Mouse (Mus musculus): ENCODE results near the gene Armc9. TPM values are rescaled to one million over a fixed set of nuclear protein-coding genes. Genes with fewer than 3 reads are reported as not detected.

Gene Armc9
- total RNA-seq (2021): 10 to 100 TPM; 32.7 to 36.7 TPM

DNA sequence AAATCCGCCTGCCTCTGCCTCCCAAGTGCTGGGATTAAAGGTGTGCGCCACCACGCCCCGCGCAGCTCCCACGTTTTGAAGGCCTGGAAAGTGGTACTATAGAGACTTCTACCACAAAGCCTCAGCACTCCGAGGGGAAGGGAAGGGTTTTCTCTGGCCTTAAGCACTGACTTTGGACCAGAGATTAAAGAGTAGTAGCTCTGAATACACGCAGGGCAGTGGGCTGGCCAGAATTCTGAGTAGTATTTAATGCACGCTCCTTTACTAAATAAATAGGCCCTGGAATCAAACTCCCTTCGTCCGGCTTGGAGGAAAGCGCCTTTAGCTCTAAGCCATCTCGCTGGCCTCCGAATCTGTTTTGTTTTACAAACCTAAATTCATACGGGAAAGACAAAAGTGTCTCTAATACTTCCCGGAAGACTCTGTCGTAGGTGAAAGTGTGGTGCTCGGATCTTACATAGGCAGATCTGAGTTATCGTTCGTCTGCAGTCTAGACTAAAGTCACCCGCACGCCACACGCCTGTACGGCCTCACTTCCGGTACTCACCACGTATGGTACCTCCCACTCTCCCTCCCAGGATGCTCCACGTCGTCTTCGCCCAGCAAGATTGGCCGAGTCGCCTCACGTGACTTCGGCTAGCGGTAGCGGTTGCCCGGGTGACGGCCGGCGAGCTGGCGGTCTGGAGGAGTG, at the start of gene Armc9:
Armc9 (plus strand) TSS at position 648 of the 691 bp plus-strand sequence.
- intact Hi-C loops (cut with DNase I): no loop called here
- peak; percentile 94 for DNase-seq

DNA sequence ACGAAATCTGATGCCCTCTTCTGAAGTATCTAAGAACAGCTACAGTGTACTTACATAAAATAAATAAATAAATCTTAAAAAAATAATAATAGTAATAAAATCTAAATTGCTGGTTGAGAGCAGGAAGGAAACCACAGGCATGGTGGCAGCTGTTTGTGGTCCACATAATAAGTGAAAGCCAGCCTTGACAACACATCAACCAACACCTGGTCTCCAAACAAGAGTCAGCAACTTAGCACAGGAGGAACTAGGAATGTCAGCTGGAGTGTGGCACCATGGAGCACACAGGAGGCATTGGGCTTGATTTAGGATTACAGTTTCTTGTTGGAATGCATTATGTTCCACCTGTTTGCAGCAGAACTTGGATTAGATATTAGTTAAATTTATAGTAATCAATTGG, 49.5 kb upstream of the Armc9 start:
- DNase-seq: no peak
- intact Hi-C loops (cut with DNase I): no loop called here

DNA sequence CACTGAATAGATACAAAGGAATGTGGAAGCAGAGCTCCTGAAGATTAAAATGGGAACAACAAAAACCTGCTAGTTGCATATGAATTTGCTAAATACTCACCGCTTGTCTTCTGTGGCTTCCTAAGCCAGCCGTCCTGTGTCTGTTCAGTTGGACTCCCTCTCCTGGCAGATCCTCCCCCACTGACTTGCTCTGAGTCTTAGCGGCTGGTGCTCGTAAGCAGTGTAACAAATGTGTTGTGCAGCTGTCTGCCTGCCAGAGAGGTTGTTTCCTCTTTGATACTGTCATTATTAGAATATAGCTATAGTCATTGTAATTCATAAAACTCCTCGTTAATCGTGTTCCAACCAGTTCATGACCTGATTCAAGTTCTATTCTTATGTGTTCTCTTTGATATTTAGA, 42.8 kb upstream of the Armc9 start, which contains the start of gene Htr2b:
Htr2b (minus strand) TSS at position 192 of the 400 bp plus-strand sequence.
- intact Hi-C loops (cut with DNase I): no loop called here
- DNase-seq: peak; percentile 6

DNA sequence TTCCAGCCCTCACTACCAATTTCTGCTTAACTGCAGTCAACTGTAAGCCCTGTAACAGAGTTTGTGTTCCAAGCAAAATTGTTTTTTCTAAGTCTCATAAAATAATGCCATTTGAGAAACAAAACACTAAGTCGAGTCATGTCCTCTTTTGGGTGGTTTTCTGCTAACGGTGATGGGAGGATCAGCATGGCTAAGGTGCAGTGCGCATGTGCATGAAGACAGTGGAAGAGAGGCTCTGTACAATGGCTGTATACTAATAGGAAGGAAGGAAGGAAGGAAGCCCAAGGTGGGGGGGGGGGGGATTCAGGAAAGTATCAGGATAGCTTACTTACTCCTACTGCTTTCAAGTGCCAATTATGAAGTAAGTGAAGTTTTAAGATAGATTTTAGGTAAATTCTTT, 40.4 kb upstream of the Armc9 start:
- intact Hi-C loops (cut with DNase I): no loop called here
- DNase-seq: no peak

DNA sequence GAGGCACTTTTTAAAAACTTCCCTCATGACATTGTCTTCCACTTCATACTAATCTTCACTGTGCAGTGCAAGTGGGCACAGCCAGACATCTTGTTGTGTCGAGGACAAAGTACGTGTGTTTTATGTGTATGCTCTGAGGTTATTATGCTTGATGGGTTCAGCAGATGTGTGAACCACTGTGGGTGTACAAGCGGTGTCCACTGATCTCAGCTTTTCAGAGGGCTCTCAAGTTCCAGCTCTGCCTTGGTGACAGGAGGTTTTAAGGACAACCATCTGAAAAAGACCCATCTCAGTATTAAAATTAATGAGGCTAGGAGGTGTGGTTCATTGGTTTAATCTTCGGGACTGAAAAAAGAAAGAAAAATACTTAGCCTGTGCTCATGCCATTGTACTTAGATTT, 35.0 kb upstream of the Armc9 start:
- DNase-seq: no peak
- intact Hi-C loops (cut with DNase I): no loop called here

DNA sequence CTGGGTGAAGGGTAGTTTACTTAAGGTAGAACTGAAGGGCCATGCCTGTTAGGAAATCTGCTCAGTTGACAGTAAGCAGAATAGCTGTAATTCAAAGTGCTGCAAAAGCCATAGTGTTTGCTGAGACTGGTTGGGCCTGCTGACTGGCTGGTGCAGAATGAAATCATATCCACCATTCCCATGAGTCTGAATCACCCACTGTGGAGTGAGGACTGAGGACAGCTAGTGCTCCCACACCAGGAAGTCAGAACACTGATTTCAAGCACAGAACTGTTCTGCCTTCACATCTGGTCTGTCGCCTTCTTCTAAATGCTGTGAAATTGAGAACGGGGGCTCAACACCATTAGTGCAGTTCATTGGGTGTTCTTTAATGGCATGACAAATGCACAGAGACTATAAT, 28.5 kb upstream of the Armc9 start:
- no peak for DNase-seq
- intact Hi-C loops (cut with DNase I): no loop called here

DNA sequence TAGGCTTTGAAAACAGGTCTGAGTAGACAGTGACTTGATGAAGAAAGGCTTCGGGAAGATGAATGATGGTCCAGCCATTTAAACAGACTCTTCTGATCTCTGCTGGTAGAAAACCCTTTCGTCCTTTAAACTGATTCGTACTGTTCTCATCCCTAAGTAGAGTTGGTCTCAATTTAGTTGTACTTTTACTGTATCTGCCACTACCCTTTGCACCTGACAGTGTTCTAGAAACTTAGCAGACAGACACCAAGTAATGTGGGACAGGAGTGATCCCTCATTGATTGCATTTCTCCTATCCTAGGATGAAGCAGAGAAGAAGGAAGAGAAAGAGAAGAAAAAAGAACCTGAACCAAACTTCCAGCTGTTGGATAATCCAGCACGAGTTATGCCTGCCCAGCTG, 21.2 kb upstream of the Armc9 start, which contains the start of gene Gm21972:
Gm21972 (plus strand) TSS at position 301 of the 400 bp plus-strand sequence.
- intact Hi-C loops (cut with DNase I): loop anchor here (10.0 kb wide), 1 partner anchor 49 kb away; no protein-coding TSS in a partner anchor
- DNase-seq: no peak

DNA sequence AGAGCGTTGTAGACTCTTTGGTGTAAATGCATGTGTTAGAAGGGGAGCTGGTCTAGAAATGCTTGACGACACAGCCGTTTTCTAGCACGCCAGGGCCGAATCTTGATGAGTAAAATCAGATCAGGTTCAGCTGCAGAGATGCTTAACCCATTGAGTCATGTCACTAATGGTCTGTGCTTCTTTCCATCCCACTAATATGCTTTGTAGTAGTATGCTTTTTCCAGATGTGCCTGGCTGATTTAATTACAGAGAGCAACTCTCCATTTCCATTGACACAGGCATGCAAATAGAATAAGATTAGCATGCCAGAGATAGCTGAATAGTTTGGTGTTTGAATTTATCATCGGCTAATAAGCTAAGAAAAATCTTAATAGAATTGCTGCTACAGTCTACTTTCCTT, 19.3 kb upstream of the Armc9 start:
- intact Hi-C loops (cut with DNase I): loop anchor here (10.0 kb wide), 1 partner anchor 51 kb away; no protein-coding TSS in a partner anchor
- no peak for DNase-seq

DNA sequence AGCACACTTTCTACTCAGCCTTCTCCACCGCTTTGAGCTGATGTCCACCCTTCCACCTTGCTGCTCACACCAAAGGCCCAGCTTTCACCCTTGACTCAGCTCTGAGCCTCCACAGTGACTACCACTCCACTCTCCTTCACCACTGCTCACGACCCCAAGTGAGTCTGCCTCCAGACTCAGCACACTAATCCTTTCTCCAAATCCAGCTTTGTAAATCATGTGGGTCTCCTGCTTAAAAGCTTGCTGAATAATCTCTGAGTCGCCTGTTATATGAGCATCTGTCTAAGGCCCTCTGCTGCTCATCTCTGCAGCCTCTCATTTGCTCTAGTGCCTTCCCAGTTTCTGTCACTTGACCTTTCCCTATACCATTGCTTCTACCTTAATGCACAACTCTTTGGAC, 13.5 kb upstream of the Armc9 start:
- intact Hi-C loops (cut with DNase I): no loop called here
- no peak for DNase-seq

DNA sequence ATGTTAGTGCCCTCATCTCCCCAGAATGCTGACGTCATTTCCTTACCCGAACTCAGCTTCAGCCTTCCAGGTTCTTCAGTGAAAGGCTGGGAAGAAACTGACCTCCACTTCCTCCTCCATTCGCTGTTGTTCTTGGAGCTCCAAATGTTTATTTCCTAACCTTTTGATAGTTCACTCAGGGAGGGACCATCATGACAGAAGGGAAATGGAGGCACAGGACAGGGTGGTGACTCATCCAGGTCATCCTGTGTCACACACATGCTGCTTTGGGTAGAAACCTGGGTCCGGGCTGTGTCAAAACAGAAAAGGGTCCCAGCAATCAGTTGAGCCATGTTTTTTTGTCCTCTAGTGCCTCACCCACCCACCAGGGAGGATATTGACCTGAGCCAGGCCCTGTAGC, 11.4 kb upstream of the Armc9 start:
- intact Hi-C loops (cut with DNase I): no loop called here
- no peak for DNase-seq

DNA sequence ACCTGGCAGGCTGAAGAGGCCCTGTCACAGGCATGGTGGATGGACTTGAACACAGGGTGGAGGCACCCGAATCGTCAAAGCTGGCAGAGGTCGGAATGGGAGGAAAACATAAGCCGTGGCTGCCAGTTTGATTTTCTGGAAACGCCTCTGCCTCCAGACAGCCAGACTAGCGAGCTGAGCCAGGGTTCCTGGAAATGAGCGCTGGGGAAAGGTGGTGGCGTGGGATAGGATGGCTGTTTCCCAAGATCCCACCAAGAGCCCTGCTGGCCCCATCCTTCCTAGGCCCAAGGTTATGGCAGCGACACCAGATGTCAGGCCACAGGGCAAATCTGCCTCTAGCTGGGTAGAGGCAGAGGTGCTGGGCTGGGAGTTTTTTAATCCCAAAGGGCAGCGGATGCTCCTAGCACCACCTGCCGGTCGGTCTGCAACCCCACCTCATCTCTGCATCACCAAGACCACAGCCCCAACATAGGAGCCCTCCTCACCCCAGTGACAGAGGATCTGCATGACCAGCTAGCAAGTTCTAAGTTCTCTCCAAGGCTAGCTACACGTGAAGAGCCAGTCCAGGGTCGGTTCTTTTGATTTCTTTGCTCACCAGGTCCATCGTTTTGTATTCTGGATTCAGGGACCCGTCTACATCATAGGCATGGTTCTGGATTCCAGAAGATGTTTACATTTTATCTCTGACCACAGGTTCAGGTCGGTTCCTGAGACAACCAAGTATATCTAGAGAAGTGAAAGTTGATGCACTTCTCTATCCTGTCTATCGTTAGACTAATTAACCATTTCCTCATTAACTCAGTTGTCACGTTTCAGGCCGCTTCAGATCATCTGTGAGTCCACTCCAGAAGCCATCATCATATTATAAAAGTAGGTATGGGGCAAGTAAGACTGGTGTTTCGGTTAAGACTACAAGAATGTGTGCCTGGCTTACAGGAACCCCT, 10.3 kb upstream of the Armc9 start:
- no peak for DNase-seq

DNA sequence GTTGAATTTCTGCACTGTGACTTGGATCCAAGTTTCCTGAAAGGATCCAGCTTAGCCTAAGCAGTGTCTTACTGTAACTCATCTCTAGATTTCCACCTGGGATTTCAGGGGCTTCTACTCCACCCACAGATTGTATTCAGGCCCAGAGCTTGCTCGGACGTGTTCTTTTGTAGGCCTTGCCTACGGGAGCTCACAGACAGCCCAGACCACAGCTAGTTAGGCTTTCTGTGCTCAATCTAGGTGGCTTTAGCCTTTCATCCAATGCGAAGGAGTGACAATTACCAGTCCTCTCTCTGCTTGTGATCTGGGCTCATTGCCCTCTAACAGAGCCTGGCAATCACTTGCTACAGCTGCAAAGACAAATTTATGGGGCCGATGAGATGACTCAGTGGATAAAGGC, 8.3 kb upstream of the Armc9 start:
- intact Hi-C loops (cut with DNase I): no loop called here
- DNase-seq: no peak

More for the DNA sequence above, 10.3 kb upstream of the Armc9 start:
- intact Hi-C loops (cut with DNase I): no loop called here

DNA sequence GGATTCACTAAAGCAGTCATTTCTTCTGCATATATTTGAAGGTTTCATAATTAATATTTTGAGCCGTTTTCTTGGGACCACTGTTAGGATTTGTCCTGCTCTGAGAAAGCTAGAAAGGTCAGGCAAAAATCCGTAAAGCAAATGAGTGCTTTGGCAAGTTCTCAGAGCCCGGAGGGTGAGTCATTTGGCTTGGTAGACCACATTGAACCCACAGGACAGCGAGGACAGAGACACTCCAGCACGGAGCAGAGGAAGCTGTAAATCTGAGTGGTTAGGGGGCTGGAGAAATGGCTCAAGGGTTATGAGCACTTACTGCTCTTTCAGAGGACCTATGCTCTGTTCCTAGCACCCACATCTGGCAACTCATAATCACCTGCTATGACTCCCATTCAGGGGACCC, 7.0 kb upstream of the Armc9 start:
- intact Hi-C loops (cut with DNase I): no loop called here
- DNase-seq: no peak

DNA sequence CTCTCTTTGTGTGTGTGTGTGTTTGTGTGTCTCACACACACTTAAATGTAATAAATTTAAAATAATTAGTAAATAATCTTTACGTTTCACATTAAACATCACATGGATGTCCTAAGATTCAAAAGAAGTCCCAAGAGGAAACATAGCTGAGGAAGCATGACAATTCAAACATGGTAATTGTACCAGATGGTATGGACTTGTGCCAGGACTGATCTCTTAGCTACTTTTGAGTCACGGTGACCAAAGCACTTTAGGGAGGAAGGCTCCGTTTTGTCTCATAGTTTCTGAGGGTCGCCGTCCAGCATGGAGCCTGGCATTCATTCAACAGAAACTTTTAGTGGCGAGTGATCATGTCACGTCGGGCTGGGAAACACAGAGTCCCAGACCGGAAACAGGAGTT, 6.4 kb upstream of the Armc9 start:
- intact Hi-C loops (cut with DNase I): no loop called here
- DNase-seq: no peak

DNA sequence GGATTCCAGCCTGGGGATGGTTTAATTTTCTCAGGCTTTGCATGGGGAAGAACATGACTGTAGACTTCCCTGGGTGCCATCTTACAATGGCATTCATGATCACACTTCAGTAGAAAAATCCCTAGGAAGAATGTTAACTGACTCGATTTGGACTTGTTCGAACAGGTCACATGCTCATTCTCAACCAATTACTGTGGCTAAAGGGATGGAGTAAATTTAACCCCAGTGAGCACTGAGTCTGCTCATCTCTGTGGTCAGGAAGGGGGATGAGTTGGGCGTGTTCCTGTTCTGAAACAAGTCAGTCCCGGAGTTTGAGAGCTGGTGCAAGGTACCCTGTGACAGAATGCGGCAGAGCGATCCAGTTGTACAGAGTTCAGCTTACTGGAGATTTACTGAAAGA, 3.7 kb upstream of the Armc9 start:
- no peak for DNase-seq
- intact Hi-C loops (cut with DNase I): no loop called here

DNA sequence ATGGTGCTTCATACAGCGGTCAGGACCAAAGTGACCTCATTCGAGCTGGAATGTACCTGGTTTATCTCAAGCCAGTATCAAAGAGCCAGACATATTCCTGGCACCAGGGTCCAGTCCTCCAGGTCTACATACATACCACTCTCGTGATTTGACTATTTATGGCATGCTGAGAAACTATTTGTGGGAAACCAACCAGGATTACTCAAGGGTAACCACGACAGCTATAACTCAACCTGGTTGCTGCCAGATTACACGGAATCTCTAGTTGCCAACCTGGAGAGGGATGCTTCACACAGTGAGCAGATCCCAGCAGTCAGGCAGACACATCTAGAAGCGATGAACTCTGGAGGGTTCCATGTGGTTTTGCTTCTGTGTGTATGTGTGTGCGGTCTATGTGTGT, 3.2 kb upstream of the Armc9 start:
- intact Hi-C loops (cut with DNase I): no loop called here
- no peak for DNase-seq

DNA sequence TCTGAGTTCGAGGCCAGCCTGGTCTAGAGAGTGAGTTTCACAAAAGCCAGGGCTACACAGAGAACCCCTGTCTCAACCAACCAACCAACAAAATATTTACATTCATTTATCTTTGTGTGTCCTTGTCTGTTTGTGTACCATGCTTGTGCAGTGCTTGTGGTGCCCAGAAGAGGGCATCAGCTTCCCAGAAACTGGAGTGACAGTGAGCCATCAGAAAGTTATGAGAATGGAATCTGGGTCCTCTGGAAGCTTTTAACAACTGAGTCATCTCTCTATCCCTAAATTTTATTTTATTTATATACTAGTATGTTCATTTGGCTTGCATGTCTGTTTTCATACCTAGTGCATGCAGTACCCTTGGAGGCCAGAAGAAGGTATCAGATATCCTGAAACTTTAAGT, 2.0 kb upstream of the Armc9 start:
- DNase-seq: no peak
- intact Hi-C loops (cut with DNase I): no loop called here

DNA sequence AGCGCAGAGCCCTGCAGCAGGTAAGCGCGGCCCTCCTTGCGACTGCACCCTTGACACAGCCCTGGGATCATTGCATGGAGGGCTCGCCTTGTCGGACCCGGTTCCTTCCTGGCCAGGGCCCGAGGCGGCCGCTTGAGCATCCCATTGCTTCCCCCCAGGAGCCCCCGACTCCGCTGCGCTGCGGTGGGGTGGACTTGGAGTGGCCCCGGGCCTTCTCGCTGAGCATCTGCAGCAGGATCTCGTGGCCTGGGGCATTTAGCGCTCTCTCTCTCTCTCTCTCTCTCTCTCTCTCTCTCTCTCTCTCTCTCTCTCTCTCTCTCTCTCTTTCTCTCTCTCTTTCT, 214 bp downstream of the Armc9 start:
- intact Hi-C loops (cut with DNase I): no loop called here
- no peak for DNase-seq

DNA sequence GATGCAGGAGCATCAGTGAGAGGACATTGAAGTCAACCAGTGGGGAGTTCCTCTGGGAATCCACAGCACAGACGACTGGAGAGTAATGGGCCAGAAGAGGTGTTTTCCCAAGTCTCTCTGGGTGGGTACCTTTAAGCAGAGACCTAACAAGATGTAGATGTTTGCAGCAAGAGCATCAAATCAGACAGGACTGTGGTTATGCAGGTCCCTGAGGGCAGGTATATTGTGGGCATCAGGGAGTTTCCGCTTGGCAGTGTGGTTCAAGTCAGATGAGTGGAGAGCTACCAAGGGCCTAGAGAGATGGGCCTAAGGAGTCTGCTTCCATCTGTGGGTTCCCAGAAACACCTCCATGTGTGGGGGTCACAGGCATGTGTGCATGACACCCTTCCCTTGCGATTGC, 1.5 kb downstream of the Armc9 start:
- intact Hi-C loops (cut with DNase I): no loop called here
- no peak for DNase-seq

DNA sequence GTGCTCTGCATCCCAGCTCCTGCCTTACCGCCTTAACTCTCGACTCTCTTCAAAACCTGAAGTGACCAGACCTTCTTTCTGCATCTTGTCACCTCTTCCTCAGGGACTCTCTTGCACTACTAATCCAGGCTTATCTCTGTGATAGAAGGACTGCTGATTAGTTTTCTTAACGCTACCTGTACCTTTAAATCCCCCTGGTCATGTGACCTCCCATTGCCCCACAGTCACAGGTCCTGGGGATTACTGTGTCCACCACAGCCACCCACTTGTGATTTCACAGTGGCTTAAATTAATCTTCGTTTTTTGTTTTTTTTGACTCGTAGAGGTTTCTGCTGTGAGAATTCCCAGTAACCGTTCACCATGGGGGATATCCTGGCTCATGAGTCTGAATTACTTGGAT, 2.0 kb downstream of the Armc9 start:
- intact Hi-C loops (cut with DNase I): no loop called here
- DNase-seq: no peak

DNA sequence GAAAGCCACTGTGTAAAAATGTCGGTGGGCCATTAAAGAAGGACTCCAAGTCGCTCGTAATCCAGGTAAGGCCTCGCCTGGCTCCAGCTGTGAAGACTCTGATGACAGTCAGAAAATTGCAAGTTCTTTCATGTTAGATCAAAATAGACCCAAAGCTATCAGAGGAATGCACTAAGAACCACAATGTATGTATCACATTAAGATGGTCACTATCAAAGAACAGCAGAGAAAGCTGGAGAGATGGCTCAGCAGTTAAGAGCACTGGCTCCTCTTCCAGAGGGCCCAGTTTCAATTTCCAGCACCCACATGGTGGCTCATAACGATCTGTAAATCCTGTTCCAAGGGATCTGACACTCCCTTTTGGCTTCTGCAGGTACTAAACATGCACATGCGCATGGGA, 5.5 kb downstream of the Armc9 start:
- intact Hi-C loops (cut with DNase I): no loop called here

DNA sequence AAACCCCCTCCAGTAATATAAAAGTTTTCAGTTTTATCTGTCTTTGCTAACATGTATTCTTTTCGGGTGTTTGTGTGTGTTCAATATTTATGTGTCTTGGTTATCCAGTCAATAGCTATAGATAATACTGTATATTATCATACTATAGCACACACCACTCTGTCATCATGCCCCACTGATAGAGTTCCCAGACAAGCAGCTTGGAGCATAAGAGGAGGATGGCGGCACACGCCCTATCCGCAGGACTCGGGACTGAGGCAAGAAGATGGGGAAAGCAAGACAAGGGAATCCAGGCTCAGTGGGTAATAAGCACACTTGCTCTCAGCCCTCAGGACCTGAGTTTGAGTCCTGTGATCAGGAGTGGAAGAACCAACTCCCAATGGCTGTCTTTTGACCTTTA, 5.9 kb downstream of the Armc9 start:
- DNase-seq: no peak

More for the DNA sequence above, 5.5 kb downstream of the Armc9 start:
- no peak for DNase-seq

More for the DNA sequence above, 5.9 kb downstream of the Armc9 start:
- intact Hi-C loops (cut with DNase I): no loop called here

Data from left cerebral cortex, postnatal 4 days (tissue).